Mouse (Mus musculus): ENCODE results near the gene Mrpl39. TPM values are rescaled to one million over a fixed set of nuclear protein-coding genes. Genes with fewer than 3 reads are reported as not detected.

Gene Mrpl39
- polyA plus RNA-seq, 1 experiment from 2014 or later = 48.9 TPM

DNA sequence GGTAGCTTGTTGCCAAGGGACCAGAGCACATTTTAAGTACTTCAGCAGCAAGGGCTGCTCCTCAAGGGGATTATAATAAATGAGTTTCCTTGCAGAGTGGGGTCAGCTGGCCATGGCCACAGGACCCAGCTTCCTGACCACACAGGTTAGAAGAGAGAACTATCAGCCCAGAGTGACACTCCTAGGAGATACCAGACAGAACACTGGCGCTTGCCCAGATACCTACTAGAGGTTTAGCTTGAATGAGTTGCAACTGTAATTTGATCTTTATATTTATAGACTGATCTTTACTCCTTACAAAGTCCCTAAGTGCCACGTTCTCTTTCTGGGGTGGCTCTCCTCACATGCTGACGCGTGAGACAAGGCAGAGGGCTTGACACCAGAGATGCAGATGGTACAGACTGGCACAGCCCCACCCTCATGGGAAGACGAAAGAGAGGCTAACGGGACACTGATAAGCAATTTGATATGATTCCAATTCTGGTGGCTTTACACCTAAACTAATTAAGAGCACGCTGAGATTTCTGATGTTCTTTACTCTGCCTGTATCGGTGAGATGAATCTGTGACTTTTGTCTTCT is 30.8 kb downstream of the Mrpl39 start:
- H3K9ac ChIP-seq = no peak overlapping the region
- no peaks in the 10 kb centered on the region for H3K27me3 ChIP-seq (replicated peaks)
- no peak overlapping the region for H3K4me2 ChIP-seq (replicated peaks)
- no peaks in the 10 kb centered on the region for H3K36me3 ChIP-seq
- WGBS = 60% methylated on average over 8 of the region's 8 CpGs
- H3K9me3 ChIP-seq = no peaks in the 10 kb centered on the region
- ATAC-seq = no peak
- no peak overlapping the region for H3K27ac ChIP-seq
- 0 out of 2 replicates have a peak, but pooled peaks cover 2% of the 10 kb centered on the region for H3K4me1 ChIP-seq (replicated peaks)
- no peak overlapping the region for H3K4me3 ChIP-seq (replicated peaks)

GRCm38 (mm10) chr16:84703769-84704660 is 31.5 kb downstream of the Mrpl39 start:
- Histone ChIP-seq H3K9me3 (no peaks in the 10 kb centered on the region), H3K36me3 (no peaks in the 10 kb centered on the region), H3K4me3 (replicated peaks) (peak overlapping the region; percentile 61; the same call in 1 of the 2 replicates), H3K4me2 (replicated peaks) (peak overlapping the region; percentile 99), H3K27ac (no peak overlapping the region), H3K9ac (no peak overlapping the region), H3K27me3 (replicated peaks) (no peaks in the 10 kb centered on the region), H3K4me1 (replicated peaks) (0 out of 2 replicates have a peak, but pooled peaks cover 2% of the 10 kb centered on the region)
- ATAC-seq = no peak
- WGBS = 64% methylated on average over 13 of the region's 13 CpGs

- Histone ChIP-seq H3K4me2 (replicated peaks) (peak overlapping the region; percentile 99), H3K9ac (peak overlapping the region; percentile 54), H3K4me1 (replicated peaks) (0 out of 2 replicates have a peak, but pooled peaks cover 2% of the 10 kb centered on the region), H3K9me3 (no peaks in the 10 kb centered on the region), H3K27me3 (replicated peaks) (no peaks in the 10 kb centered on the region), H3K27ac (no peak overlapping the region), H3K4me3 (replicated peaks) (peak overlapping the region; percentile 61), H3K36me3 (no peaks in the 10 kb centered on the region)
- under 1% methylated on average over 55 of the region's 55 CpGs for WGBS
- peak; percentile 94 for ATAC-seq
Observed at GRCm38 (mm10) chr16:84703129-84703768, 32.3 kb downstream of the Mrpl39 start.

DNA sequence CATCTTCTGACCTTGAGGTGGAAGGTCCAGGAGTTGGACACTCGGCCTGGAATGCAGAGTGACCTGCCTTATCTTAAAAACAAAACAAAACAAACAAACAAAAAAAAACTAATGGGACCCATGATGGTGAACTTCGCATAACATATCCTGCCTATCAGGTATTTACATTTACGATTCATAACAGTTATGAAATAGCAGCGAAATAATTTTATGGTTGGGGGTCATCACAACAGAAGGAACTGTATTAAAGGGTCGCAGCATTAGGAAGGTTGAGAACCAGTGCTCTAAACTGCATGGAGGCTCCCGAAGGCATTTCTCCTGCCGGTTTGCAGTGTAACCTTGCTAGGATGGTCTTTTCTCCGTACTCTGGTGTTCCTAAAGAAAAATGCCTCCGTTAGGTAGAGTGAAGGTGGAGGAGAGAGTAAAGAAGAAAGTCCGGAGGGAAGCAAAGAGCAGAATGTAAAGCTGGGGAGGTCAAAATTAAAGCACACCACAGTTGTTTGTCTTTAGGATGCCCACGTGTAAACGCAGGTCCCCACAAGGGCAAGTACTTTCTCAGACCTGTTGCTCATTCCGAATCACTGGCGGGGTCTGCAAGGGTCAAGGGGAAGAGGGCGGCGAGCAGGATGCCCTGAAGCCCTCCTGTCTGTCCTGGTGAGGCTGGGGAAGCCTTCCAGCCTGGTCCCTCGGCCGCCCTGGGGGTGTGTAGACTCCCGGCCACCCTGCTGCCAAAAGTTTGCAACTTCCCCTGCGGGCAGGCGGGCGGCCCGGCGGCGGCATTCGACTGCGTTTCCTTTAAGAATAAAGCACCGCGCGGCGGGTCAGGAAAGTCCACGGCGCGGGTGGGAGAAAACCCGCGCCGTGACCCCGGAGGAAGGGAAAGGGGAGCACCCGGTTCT is 33.1 kb downstream of the Mrpl39 start:
- Histone ChIP-seq H3K4me3 (replicated peaks) (peak overlapping the region; percentile 61), H3K27me3 (replicated peaks) (no peaks in the 10 kb centered on the region), H3K4me2 (replicated peaks) (peak overlapping the region; percentile 99), H3K9me3 (no peaks in the 10 kb centered on the region), H3K4me1 (replicated peaks) (0 out of 2 replicates have a peak, but pooled peaks cover 2% of the 10 kb centered on the region), H3K27ac (no peak overlapping the region), H3K9ac (peak overlapping the region; percentile 54), H3K36me3 (no peaks in the 10 kb centered on the region)
- WGBS = 13% methylated on average over 39 of the region's 39 CpGs
- peak; percentile 76 for ATAC-seq

- H3K4me3 ChIP-seq (replicated peaks) = no peak overlapping the region
- no peaks in the 10 kb centered on the region for H3K27me3 ChIP-seq (replicated peaks)
- H3K27ac ChIP-seq = no peak overlapping the region
- H3K4me1 ChIP-seq (replicated peaks) = 0 out of 2 replicates have a peak, but pooled peaks cover 2% of the 10 kb centered on the region
- H3K36me3 ChIP-seq = no peaks in the 10 kb centered on the region
- H3K4me2 ChIP-seq (replicated peaks) = no peak overlapping the region
- H3K9me3 ChIP-seq = no peaks in the 10 kb centered on the region
- H3K9ac ChIP-seq = no peak overlapping the region
- 86% methylated on average over 5 of the region's 5 CpGs for WGBS
- no peak for ATAC-seq
Observed at GRCm38 (mm10) chr16:84701041-84701440, 34.5 kb downstream of the Mrpl39 start.

GRCm38 (mm10) chr16:84698708-84699107 is 36.8 kb downstream of the Mrpl39 start:
- Histone ChIP-seq H3K4me2 (replicated peaks) (no peak overlapping the region), H3K9ac (no peak overlapping the region), H3K27me3 (replicated peaks) (no peaks in the 10 kb centered on the region), H3K27ac (no peak overlapping the region), H3K4me3 (replicated peaks) (no peak overlapping the region), H3K36me3 (no peaks in the 10 kb centered on the region), H3K4me1 (replicated peaks) (0 out of 2 replicates have a peak, but pooled peaks cover 2% of the 10 kb centered on the region), H3K9me3 (no peaks in the 10 kb centered on the region)
- WGBS = 49% methylated on average over 6 of the region's 6 CpGs
- no peak for ATAC-seq

DNA sequence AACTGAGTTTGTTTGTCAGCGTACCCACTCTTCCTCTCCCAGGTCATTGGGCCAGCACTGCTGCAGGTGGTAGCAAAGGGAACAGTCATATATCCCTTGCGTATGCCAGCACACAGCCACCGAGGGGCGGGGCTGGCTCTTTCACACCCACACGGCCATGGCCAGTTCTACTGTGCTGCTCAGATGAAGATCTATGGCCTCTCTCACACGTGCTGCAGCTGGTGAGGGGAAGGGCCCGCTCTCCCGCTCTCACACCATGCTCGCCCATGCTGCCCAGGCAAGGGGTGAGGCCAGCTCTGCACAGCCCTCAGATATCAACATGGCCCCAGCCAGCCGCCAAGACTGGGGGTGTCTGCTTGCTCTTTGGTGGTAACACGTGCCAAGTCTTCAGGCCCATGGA is 39.4 kb downstream of the Mrpl39 start:
- no peak; the same call in 1 of the 2 replicates for ATAC-seq
- Histone ChIP-seq H3K4me2 (replicated peaks) (no peak overlapping the region), H3K4me1 (replicated peaks) (no peaks in the 10 kb centered on the region), H3K27me3 (replicated peaks) (no peaks in the 10 kb centered on the region), H3K9ac (no peak overlapping the region), H3K9me3 (no peaks in the 10 kb centered on the region), H3K4me3 (replicated peaks) (no peak overlapping the region), H3K36me3 (no peaks in the 10 kb centered on the region), H3K27ac (no peak overlapping the region)
- 80% methylated on average over 11 of the region's 11 CpGs for WGBS

DNA sequence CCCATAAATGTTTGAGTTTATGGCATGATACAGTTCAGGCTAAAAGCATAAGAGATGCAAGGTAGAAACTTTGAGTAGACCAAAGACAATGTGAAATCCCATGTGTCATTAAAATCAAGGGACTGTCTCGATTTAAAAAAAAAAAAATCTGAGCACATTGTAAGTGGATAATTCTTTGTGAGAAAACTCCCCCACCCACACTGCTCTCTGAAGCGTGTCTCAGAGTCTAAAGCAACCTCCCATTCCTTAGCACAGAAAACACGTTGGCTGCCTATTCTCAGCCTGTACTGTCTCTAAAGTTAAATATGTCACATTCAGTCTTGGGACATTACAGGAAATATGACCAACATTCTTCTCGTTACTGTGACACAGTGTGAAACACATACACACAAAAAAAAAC is 53.6 kb downstream of the Mrpl39 start:
- Histone ChIP-seq H3K27me3 (replicated peaks) (no peaks in the 10 kb centered on the region), H3K4me1 (replicated peaks) (no peaks in the 10 kb centered on the region), H3K9ac (no peak overlapping the region), H3K36me3 (no peaks in the 10 kb centered on the region), H3K9me3 (no peaks in the 10 kb centered on the region), H3K27ac (no peak overlapping the region), H3K4me2 (replicated peaks) (no peak overlapping the region), H3K4me3 (replicated peaks) (no peak overlapping the region)
- ATAC-seq = no peak
- 82% methylated on average over 4 of the region's 4 CpGs for WGBS

- ATAC-seq = no peak
- no peaks in the 10 kb centered on the region for H3K9me3 ChIP-seq
- H3K36me3 ChIP-seq = no peaks in the 10 kb centered on the region
- no peak overlapping the region for H3K27ac ChIP-seq
- WGBS = 76% methylated on average over 5 of the region's 5 CpGs
- no peak overlapping the region for H3K9ac ChIP-seq
- H3K4me2 ChIP-seq (replicated peaks) = no peak overlapping the region
- no peaks in the 10 kb centered on the region for H3K4me1 ChIP-seq (replicated peaks)
- H3K27me3 ChIP-seq (replicated peaks) = no peaks in the 10 kb centered on the region
- no peak overlapping the region for H3K4me3 ChIP-seq (replicated peaks)
Observed at GRCm38 (mm10) chr16:84680760-84681159, 54.8 kb downstream of the Mrpl39 start.

- no peaks in the 10 kb centered on the region for H3K27me3 ChIP-seq (replicated peaks)
- no peak overlapping the region for H3K9ac ChIP-seq
- H3K4me1 ChIP-seq (replicated peaks) = no peaks in the 10 kb centered on the region
- no peaks in the 10 kb centered on the region for H3K9me3 ChIP-seq
- H3K4me2 ChIP-seq (replicated peaks) = no peak overlapping the region
- no peaks in the 10 kb centered on the region for H3K36me3 ChIP-seq
- no peak overlapping the region for H3K4me3 ChIP-seq (replicated peaks)
- 83% methylated on average over 3 of the region's 3 CpGs for WGBS
- ATAC-seq = no peak
- no peak overlapping the region for H3K27ac ChIP-seq
Observed at GRCm38 (mm10) chr16:84677292-84677691, 58.2 kb downstream of the Mrpl39 start.

All from intestine, embryonic 15.5 days (tissue).